Mouse (Mus musculus) cerebellum, postnatal 14 days (tissue): ENCODE results near the gene Hnrnpf.

Experiments used
- DNase-seq, 2 experiments: peaks; one replicate each; pipeline ENCODE4 v3.0.0; 2021; ENCODE audit warnings: mixed read lengths in 2 of 2

Hnrnpf gene

DNA sequence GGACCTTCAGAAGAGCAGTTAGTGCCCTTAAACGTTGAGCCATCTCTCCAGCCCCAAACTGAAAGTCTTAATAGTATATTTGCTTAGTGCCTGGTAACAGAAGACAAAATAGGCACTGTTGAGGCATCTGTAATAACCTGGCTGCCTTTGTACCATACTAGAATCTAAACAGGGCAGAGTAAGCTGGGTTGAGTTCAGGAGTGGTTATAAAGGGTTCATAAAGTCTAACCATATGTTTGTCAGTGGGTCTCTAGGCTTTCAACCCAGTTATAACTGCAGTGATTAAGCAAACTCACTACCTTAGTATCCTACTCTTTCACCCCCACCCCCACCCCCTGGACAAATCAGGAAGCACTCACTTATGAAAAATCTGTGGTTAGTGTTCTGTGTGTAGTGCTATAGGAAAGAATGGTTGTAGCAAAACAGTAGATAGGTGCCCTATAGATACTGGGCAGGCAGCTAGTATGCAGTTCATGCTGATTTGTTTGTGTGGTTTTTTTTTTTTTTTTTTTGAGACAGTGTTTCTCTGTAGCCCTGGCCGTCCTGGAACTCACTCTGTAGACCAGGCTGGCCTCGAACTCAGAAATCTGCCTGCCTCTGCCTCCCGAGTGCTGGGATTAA lies 26.9 kb downstream of the Hnrnpf start:
- DNase-seq: no peak

DNA sequence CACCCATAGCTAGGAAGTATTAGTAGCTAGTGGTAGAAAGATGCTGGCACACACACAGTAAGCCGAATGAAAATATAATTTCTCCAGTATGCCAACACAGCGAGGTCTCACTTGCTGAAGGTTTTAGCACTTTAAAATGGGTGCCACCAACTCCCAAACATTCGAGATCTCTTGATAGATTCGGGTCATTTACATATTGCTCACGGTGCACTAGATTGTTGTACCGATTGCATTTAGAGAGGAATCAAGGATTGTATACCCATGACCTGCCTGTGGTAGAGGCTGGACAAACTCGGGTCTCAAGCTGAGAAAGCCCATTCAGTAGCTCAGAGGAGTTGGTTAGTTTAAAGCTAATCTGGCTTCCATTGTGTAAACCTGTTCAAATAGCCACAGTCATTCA lies 27.8 kb downstream of the Hnrnpf start:
- DNase-seq: no peak

DNA sequence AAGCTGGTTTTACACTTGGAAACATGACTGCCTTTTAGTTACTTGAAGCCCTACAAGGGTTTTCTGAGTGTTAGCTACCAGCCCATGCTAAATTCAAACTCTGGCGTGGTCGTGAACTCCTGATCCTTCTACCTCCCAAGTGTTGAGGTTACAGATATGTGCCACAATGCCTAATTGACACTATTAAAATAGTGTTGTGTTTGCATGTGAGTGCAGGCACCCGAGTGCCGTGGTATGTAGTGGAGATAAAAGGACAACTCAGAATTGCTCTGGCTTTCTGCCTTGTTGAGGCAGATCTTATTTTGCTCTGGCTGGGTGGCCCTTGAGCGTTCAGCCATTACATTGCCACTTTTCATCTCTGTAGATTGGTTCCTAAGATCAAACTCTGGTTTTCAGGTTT lies 28.6 kb downstream of the Hnrnpf start:
- DNase-seq: no peak

DNA sequence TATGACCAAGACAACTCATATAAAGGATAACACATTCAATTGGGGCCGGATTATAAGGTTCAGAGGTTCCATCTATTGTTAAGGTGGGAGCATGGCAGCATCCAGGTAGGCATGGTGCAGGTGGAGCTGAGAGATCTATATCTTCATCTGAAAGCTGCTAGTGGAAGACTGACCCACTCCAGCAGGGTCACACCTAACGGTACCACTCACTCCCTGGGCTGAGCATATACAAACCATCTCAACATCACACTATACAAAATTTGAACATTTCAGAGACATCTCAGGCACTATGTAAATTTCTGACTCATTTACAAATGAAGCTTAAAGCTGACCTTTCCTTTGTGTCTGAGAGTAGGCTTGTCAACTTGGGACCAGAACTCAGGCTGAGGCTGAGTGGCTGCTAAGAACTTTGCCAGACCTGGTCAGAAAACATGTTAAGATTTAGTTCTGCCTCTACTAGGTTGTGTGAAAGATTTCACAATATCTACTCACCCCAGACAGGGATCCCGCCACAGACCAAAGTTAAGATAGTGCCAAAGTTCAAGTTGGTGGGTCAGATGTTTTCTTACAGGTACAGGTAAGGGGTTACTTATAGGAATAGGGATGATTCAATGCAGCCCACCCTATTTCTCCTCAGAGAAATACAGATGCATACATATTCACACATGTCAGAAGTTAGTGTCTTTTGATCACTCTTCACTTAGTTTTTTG lies 30.0 kb downstream of the Hnrnpf start:
- no peak for DNase-seq

DNA sequence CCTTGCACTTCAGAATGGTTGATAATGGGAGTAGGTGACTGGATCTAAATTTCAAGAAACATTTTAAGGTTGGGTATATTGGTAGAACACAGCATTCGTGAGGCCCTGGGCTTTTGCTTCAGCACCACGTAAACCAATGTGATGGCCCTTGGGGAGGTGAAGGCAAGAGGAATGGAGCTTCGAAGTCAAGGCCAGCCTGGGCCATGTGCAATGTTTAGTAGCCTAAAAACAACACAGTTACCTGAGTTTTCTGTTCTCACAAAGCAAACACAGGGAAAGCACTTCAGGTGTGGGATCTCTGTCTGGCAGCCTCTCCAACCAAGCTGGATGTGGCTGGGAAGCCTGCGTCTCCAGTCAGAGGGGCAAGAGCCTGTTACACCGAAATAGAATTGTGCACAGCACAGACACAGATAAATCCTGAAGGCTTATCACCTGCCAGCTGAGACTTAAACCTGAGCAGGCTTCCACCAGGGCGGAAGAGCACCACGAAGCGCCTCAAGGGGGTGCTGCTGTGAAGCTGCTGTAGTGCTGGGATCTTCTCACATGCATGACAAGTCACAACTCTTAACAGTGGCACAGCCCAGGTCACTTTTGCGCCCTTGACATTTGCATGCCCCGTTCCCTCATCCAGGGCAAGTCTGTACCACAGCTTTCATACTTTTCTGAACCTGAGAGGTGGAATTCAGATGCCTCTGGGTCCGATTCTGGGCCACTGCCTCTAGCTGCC lies 32.4 kb downstream of the Hnrnpf start:
- DNase-seq: peak; percentile 45 to 56

DNA sequence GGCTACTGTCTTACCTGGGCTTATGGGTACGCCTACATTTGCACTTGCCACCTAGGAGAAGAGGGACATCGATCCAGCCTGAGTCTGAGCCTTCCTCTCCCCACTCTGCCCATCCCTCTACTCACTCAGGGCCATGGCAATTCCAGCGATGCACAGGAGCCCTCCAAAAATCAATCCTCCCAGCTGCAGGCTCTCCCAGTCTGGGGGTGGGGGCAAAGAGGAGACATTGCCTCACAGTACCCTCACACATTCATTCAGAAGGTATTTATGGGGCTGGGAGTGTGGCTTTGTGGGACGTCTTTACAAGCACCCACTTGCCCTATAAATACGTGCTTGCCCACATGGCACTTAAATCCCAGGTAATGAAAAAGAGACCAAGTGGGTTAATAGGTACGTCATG lies 34.2 kb downstream of the Hnrnpf start:
- no peak for DNase-seq

DNA sequence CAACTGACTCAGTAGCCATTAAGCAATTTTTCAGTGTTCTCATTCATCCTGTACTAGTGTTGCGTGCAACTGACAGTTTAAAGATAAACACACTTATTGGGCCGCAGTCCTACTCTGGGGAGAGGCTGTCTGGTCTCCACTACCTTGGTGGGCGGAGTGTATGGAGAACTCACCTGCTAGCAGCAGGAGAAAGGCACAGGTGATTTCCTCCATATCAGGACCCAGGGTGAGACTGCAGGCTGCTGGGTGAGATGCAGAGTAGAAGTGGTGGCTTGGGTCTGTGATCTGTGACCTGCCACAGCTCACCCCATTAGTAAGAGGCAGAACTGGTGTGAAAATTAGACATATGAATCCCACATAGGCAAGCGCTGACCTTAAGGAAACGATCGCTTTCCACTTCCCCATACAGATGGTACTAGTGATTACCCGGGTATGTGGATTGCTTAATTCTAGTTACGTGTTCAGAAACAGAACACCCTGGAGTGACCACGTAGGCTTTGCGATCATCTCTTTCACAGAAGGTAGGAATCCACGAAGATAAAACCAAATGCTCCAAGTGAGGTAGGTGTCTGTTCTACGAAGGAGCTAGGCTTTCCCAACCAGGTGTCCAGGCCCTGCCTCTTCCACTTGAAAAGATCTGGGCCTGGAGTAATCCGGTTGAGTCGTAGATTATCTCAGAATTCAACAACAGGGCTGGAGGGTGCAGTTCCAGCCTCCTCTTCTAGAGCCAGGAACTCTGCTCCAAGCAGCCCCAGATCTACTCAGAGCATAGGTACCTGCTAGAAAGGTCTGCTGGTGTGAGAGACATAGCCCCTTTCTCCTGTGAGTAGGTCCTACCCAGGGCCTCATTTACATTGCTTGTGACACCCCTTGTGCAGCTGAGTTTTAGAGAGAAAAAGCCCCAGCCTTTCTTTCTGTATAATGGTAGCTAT lies 35.8 kb downstream of the Hnrnpf start:
- DNase-seq: no peak

DNA sequence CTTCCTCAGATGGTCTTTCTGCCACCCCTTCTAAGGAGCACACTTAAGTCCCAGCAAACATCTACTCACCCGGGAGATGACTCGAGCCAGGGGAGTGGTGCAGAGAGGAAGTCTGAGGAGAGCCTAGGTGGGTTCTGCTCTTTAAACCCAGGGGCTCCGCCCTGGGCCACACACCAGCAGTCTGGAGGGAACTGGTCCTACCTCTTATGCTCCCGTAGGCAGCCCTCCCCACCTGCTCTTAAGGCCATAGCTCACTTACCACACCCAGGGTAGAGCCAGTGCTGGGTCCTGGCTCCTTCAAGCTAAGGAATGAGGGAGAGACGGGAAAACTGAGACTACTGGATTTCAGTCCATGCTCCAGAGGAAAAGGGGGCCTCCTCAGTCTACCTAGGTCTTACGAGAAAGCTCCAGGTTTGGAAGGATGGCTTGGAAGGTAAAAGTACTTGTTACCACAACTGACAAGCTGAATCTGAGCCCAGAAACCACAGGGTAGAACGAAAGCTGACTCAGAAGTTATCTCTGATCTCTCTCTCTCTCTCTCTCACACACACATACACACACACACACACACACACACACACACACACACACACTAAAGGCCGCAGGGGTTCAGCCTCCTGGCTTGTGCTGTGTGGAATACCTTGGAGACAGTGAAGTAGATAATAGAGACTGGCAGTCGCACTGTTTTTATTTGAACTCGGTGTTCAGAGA lies 37.3 kb downstream of the Hnrnpf start, which contains the start of gene Fxyd4:
Gene Fxyd4 (minus strand): TSS at position 471 of the 711 bp plus-strand sequence.
- DNase-seq: no peak

DNA sequence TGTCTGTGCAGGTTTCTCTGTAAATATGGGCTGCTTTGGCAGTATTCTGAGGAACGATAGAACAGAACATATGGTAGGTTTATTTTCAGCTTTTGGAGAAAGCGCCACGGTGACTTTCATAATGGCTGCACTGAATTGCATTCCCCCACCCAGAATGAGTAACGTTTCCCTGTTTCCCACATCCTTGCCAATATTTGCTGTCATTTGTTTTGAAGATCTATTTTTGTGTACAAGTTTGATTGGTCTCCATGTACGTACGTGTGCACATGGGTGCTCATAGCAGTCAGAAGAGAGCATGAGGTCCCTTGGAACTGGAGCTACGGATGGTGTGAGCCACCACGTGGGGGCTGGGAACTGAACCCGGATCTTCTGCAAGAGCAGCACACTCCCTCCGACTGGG lies 38.8 kb downstream of the Hnrnpf start:
- DNase-seq: peak in 1 of 2 experiments; percentile 38

DNA sequence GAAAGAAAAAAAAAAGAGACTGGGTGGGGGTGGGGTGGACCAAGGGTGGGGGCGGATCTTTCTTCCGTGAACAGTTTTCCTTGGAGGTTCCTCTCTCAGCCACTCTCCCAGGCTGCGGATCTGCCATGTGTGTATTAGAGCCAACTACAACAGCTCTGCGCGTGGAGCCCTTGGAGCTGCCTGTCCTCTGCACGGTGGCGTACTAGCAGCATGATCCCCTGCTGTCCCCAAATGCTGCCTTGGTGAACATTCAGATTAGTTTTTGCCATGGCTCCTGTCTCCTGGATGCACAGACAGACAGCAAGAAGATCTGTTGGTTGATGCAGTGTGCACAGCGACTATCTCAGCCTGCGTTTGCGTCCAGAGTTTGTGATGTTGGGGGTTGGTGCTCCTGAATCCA lies 42.6 kb downstream of the Hnrnpf start:
- peak; percentile 72 to 77 for DNase-seq

DNA sequence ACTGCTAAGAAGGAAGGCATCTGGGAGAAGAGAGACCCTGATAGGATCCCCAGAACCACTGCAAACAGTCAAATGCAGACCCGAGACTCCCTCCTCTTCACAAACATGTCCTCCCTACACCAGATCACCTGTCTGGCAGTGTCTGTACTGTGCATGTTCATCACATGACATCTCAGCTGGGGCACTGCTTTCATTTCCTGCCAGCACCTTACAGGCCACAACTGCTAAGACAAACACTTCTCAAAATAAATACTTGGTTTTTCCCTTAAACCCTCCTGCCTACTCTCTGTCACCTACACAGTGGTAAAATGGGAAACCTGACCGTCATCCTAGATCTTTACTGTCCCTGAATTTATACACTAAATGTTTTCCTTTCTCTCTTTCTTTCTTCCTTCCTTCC lies 43.8 kb downstream of the Hnrnpf start:
- DNase-seq: no peak

DNA sequence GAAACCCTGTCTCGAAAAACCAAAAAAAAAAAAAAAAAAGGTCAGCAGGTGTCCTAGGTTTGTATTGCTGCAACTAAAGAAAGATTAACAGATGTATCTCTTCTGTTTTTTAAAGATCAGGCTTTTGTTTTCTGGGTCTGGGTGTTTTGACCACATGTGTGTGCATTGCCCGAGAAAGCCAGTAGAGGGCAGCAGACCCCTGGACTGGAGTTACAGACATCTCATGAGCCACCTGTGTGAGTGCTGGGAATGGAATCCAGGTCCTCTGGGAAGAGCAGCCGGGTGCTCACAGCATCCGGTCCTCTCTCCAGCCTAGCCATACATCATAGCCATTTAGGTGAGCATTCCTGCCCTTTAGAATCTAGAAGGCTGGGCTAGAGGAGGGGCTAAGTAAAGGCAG lies 52.2 kb downstream of the Hnrnpf start:
- DNase-seq: no peak

DNA sequence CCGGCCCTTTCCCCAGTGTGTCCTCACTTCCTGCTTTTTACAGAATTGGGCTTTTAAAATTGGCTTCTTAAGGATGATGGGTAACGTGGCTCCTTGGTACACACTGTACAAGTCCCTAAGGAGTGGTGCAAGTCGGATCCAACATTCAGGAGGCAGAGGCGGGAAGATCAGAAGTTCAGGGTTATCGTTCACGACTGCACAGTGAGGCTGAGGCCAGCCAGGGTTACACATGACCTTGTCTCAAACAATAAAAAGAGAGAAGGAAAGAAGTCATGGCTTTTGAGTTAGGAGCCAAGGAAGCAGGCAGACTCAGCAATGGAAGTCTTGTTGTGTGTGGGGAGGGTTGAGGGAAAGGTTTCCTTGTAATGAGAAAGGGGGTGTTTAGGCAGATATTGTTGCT lies 56.0 kb downstream of the Hnrnpf start:
- no peak for DNase-seq

DNA sequence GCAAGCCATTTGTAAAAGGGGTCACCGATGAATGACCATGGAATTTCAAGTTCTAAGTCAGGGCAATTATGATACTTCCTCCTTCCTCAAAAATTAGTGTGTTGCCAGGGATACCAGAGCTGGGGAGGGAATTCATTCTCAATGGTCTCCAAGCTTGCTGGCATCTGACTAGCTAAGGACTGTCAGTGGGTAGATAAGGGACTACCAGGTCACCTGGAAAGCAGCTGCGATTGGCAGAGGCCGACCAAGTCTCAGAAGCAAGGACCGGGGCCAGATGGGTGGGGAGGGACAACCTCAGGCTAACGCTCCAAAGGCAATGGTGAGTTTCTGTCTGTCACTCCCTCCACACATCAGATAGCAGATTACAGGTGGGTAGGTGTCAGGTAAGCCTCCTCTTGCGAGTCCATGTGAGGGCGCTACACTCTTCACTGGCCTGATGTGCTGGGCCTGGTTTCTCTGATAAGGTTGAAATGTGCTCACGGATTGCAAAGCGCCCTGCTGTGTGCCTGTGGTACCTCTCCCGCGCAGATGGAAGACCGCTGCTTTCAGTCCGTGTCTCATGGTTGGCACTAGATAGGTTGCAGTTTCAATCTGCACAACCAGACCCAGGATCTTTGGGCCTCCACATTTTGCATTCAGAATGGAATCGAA lies 56.9 kb downstream of the Hnrnpf start:
- peak in 1 of 2 experiments; percentile 10 for DNase-seq

DNA sequence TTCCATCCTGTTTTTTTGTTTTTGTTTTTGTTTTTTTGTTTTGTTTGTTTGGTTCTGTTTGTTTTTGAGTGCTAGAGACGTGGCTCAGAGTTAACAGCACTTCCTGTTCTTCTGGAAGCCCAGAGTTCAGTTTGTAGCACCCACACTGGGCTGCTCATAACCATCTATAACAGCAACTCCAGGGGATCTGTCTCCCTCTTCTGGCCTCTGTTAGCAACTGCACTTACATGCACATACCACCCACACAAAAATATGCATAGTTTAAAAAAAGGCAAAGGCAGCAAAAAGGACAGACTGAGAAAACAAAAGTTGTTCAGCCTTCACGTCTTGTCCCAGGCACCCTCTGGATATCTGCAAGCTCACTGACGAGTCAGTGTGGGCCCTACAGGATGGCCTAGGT lies 63.1 kb downstream of the Hnrnpf start:
- DNase-seq: no peak

DNA sequence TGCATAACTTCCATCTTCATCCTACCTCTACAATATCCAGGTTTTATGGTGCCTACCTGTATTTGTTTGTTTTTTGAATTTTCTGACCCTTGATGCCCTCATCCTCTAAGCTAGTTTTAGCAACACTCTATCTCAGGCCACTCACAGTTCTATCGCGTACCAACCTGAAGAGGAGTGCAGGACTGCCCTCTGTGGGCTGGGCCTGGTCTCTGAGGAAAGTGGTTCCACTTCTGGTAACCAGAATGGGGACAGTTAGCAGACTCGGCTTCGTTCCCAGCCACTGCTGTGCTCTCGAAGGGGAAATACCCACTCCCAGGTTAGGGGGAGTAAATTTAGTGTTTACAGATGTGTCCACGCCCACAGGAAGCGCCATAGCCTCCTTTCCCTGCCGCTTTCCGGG lies 66.6 kb downstream of the Hnrnpf start:
- no peak for DNase-seq
